36 mouse cellular contexts compared by ENCODE assay signal in genomic region chr15:6410161-6410560, GRCm38 (mm10). TPM values are rescaled to one million over a fixed set of nuclear protein-coding genes. Genes with fewer than 3 reads are reported as not detected.
DNase-seq lines count a peak whose midpoint lies in the region; ATAC-seq lines count a peak whose summit lies in the region.
"Had no signal": no experiment of that assay in that cellular context is flagged by ENCODE, and none has a peak within 500 bp of the region (broad histone marks: within the 10 kb centered on the region; RNA-seq: fewer than 3 reads in every experiment).

No protein-coding gene starts in this region.

- no peaks in the 10 kb centered on the region for H3K27me3 ChIP-seq in kidney, embryonic 16.5 days (ENCODE audit: insufficient read depth, low read length)
- no peaks in the 10 kb centered on the region for H3K27me3 ChIP-seq in kidney, embryonic 14.5 days (ENCODE audit: control insufficient read depth, insufficient read depth, low read length)
- H3K27me3 ChIP-seq: CH12.LX; embryonic facial prominence, embryonic 13.5 days; forebrain, embryonic 12.5 days; forebrain, embryonic 15.5 days; heart, embryonic 13.5 days; hindbrain, embryonic 12.5 days; hindbrain, embryonic 15.5 days; Patski had no signal

- H3K36me3 ChIP-seq in kidney, embryonic 16.5 days (ENCODE audit: insufficient read depth, low read length) = peaks cover 2% of the 10 kb centered on the region; the same call in 1 of the 2 replicates
- no peaks in the 10 kb centered on the region for H3K36me3 ChIP-seq in kidney, embryonic 14.5 days (ENCODE audit: control insufficient read depth, insufficient read depth, low read length)
- 0 out of 2 replicates have a peak, but pooled peaks cover 11% of the 10 kb centered on the region for H3K36me3 ChIP-seq in macrophage (ENCODE audit: inconsistent target)
- H3K36me3 ChIP-seq: embryonic facial prominence, embryonic 10.5 days; forebrain, embryonic 12.5 days; forebrain, embryonic 15.5 days; G1E; heart, embryonic 10.5 days; hindbrain, embryonic 12.5 days; hindbrain, embryonic 15.5 days had no signal

- no peak overlapping the region for H3K27ac ChIP-seq in kidney, embryonic 16.5 days (ENCODE audit: low read length)
- H3K27ac ChIP-seq in kidney, embryonic 14.5 days (ENCODE audit: low read depth, low read length) = no peak overlapping the region
- peak overlapping the region; percentile 95 for H3K27ac ChIP-seq in macrophage
- H3K27ac ChIP-seq: embryonic facial prominence, embryonic 10.5 days; embryonic facial prominence, embryonic 13.5 days; forebrain, embryonic 12.5 days; forebrain, embryonic 15.5 days; heart, adult 2 months; heart, embryonic 10.5 days; heart, embryonic 13.5 days; hindbrain, embryonic 12.5 days; hindbrain, embryonic 15.5 days had no signal

- ATAC-seq in kidney, embryonic 16.5 days (ENCODE audit: low FRiP score, low TSS enrichment) = no peak
- no peak for ATAC-seq in kidney, embryonic 14.5 days (ENCODE audit: low FRiP score, low TSS enrichment)
- ATAC-seq: forebrain, embryonic 15.5 days; Patski had no signal

- H3K9me3 ChIP-seq in kidney, embryonic 16.5 days (ENCODE audit: low read length) = no peaks in the 10 kb centered on the region
- no peaks in the 10 kb centered on the region for H3K9me3 ChIP-seq in kidney, embryonic 14.5 days (ENCODE audit: control insufficient read depth, low read length)
- H3K9me3 ChIP-seq: embryonic facial prominence, embryonic 10.5 days; embryonic facial prominence, embryonic 13.5 days; forebrain, embryonic 12.5 days; forebrain, embryonic 15.5 days; G1E; heart, embryonic 10.5 days; heart, embryonic 13.5 days; hindbrain, embryonic 12.5 days; hindbrain, embryonic 15.5 days had no signal

- peak; percentile 62 for DNase-seq in kidney, adult 11 months
- DNase-seq in kidney, adult 8-10 months = peak; percentile 44 to 49
- DNase-seq in kidney, postnatal 14 days = peak; percentile 45
- no peak for DNase-seq in embryo, embryonic 10 days (ENCODE audit: low spot score)
- DNase-seq: adrenal gland, postnatal 10 days; adrenal gland, postnatal 36 days; B cell, adult 2 months; cerebellum, adult 11 months; cerebellum, adult 2 months; cerebellum, adult 9-11 months; cerebellum, postnatal 25 days; embryo, embryonic 11 days; gastrocnemius, postnatal 25 days; heart, adult 2 months; heart, postnatal 14 days had no signal

- no peak overlapping the region for H3K4me3 ChIP-seq in kidney, embryonic 16.5 days (ENCODE audit: low read length)
- no peak overlapping the region for H3K4me3 ChIP-seq in kidney, embryonic 14.5 days (ENCODE audit: low read length)
- no peak overlapping the region for H3K4me3 ChIP-seq in macrophage (ENCODE audit: inconsistent target)
- H3K4me3 ChIP-seq: embryonic facial prominence, embryonic 10.5 days; embryonic facial prominence, embryonic 13.5 days; erythroblast, embryonic 14.5 days; forebrain, embryonic 12.5 days; forebrain, embryonic 15.5 days; heart, adult 2 months; heart, embryonic 10.5 days; heart, embryonic 13.5 days; hindbrain, embryonic 12.5 days; hindbrain, embryonic 15.5 days had no signal

- H3K9ac ChIP-seq in kidney, embryonic 16.5 days (replicated peaks; ENCODE audit: low read length) = no peak overlapping the region
- no peak overlapping the region for H3K9ac ChIP-seq in kidney, embryonic 14.5 days (ENCODE audit: low read depth, low read length)
- H3K9ac ChIP-seq: embryonic facial prominence, embryonic 13.5 days; forebrain, embryonic 12.5 days; forebrain, embryonic 15.5 days; heart, embryonic 13.5 days; hindbrain, embryonic 12.5 days; hindbrain, embryonic 15.5 days had no signal

- H3K4me1 ChIP-seq in kidney, embryonic 16.5 days (ENCODE audit: insufficient read depth, low read length) = no peaks in the 10 kb centered on the region
- H3K4me1 ChIP-seq in kidney, embryonic 14.5 days (ENCODE audit: control insufficient read depth, insufficient read depth, low read length) = no peaks in the 10 kb centered on the region
- H3K4me1 ChIP-seq: embryonic facial prominence, embryonic 10.5 days; embryonic facial prominence, embryonic 13.5 days; forebrain, embryonic 12.5 days; forebrain, embryonic 15.5 days; hindbrain, embryonic 12.5 days; hindbrain, embryonic 15.5 days had no signal

- peaks cover 96% of the 10 kb centered on the region for H3K79me2 ChIP-seq in macrophage (ENCODE audit: inconsistent target)

- no peak overlapping the region for H3K4me2 ChIP-seq in kidney, embryonic 16.5 days (replicated peaks; ENCODE audit: low read depth, low read length)
- no peak overlapping the region for H3K4me2 ChIP-seq in kidney, embryonic 14.5 days (replicated peaks; ENCODE audit: low read depth, low read length)
- H3K4me2 ChIP-seq: embryonic facial prominence, embryonic 13.5 days; forebrain, embryonic 12.5 days; forebrain, embryonic 15.5 days; heart, embryonic 13.5 days; hindbrain, embryonic 12.5 days; hindbrain, embryonic 15.5 days had no signal

- WGBS in kidney, embryonic 16.5 days = 65% methylated on average over 3 of the region's 3 CpGs
- WGBS in kidney, embryonic 14.5 days = 73% methylated on average over 3 of the region's 3 CpGs
- WGBS in macrophage (ENCODE audit: missing documents) = 100% methylated on average over 3 of the region's 3 CpGs

RNA-seq across cellular contexts. Expression of gene C9, which starts 35.0 kb away (rescaled TPM):
- polyA plus RNA-seq in kidney, embryonic 16.5 days (2015; fragmentation: Nextera tagmentation; extraction: Ambion mirVana) = not detected in 2 replicates
- not detected in 2 replicates for polyA plus RNA-seq in kidney, embryonic 14.5 days (2014; fragmentation: Nextera tagmentation; extraction: Ambion mirVana)
- total RNA-seq in macrophage (2018; cell fraction: chromatin; rRNA removed) = not detected
- not detected for total RNA-seq in macrophage (2018; cell fraction: cytosol; rRNA removed)
- not detected for total RNA-seq in macrophage (2018; cell fraction: nucleus; rRNA removed)
- polyA plus RNA-seq in macrophage (2018) = not detected in 3 replicates
- total RNA-seq: adrenal gland, adult 18-20 months; CH12.LX; common myeloid progenitor, adult 5-6 weeks; G1E; gastrocnemius, adult 8-10 months; gastrocnemius, postnatal 25 days; heart, adult 2 months; heart, postnatal 14 days; hematopoietic stem cell, adult 5-6 weeks had no signal
- polyA plus RNA-seq: cerebellum, adult 2 months; embryonic facial prominence, embryonic 10.5 days; embryonic facial prominence, embryonic 13.5 days; erythroblast, embryonic 14.5 days; forebrain, embryonic 12.5 days; forebrain, embryonic 15.5 days; G1E; gonadal fat pad, adult 2 months; heart, adult 2 months; heart, embryonic 10.5 days; heart, embryonic 13.5 days; heart, embryonic 16.5 days; hindbrain, embryonic 12.5 days; hindbrain, embryonic 15.5 days; Patski had no signal
